Mouse (Mus musculus): ENCODE results near the gene a.

DNA sequence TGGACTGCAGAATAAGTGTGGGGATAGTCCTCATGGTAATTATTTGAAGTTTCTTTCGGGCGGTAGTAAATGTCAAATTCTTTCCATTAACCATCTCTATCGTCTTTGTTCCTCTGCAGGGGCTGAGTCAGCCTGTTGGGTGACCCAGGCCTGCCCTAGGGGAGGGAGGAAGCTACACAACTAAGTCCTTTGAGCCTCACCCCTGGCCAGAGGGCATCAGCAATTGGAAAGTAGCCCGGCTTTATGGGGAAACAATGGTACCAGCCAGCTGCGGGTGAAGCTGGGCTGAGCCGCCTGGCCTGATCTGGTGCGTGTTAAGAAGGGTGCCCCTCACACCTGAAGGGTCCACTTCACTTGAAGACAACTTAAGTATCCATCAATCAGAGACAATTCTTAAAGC is 308.2 kb downstream of the a start:
- TF ChIP-seq POLR2A (IDR thresholded peaks at IDR 0.05; ENCODE audit: control insufficient read depth, low read depth, low read length) (no peak), CTCF (IDR thresholded peaks at IDR 0.05; ENCODE audit: control insufficient read depth, insufficient read depth, insufficient replicate concordance, low read depth, low read length) (no peak)
